Mouse (Mus musculus) myocyte (in vitro differentiated cells): Measurements from ENCODE around the gene Fbxo41.

Experiments used
- CEBPB ChIP-seq: IDR thresholded peaks from 2 replicates; pipeline ENCODE4 v1.6.1; 2011; ENCODE audit warnings: mild to moderate bottlenecking, moderate library complexity; ENCODE audit not compliant: poor library complexity, insufficient read depth, severe bottlenecking
- E2F4 ChIP-seq: IDR thresholded peaks from one replicate; pipeline ENCODE4 v1.6.1; 2011; ENCODE audit warnings: mild to moderate bottlenecking, control low read depth, moderate library complexity; ENCODE audit not compliant: insufficient read depth
- MAX ChIP-seq: IDR thresholded peaks from one replicate; pipeline ENCODE4 v1.6.1; 2011; ENCODE audit warnings: low read depth, mild to moderate bottlenecking, control low read depth
- MYOD1 ChIP-seq, 3 experiments: IDR thresholded peaks; one replicate each; pipeline ENCODE4 v1.6.1; 2011; ENCODE audit warnings: control low read depth in 2 of 3, low read depth in 2 of 3, mild to moderate bottlenecking in 2 of 3, moderate library complexity in 1 of 3; ENCODE audit not compliant: insufficient read length in 2 of 3, control insufficient read depth in 1 of 3
- MYOG ChIP-seq, 3 experiments: IDR thresholded peaks; one replicate each; pipeline ENCODE4 v1.6.1; 2011; ENCODE audit warnings: control low read depth in 2 of 3, low read depth in 2 of 3, mild to moderate bottlenecking in 2 of 3; ENCODE audit not compliant: insufficient read length in 2 of 3, control insufficient read depth in 1 of 3, insufficient read depth in 1 of 3
- POLR2A ChIP-seq: IDR thresholded peaks from one replicate; pipeline ENCODE4 v1.6.1; 2011; ENCODE audit warnings: low read depth, mild to moderate bottlenecking, control low read depth, moderate library complexity; ENCODE audit not compliant: insufficient read length
- POLR2AphosphoS2 ChIP-seq: IDR thresholded peaks from one replicate; pipeline ENCODE4 v1.6.1; 2011; ENCODE audit warnings: low read depth, control low read depth; ENCODE audit not compliant: insufficient read length
- REST ChIP-seq: IDR thresholded peaks from one replicate; pipeline ENCODE4 v1.6.1; 2011; ENCODE audit warnings: mild to moderate bottlenecking, control low read depth, moderate library complexity; ENCODE audit not compliant: insufficient read depth, insufficient read length
- SRF ChIP-seq: IDR thresholded peaks from one replicate; pipeline ENCODE4 v1.6.1; 2011; ENCODE audit warnings: low read depth; ENCODE audit not compliant: control insufficient read depth, insufficient read length
- TCF12 ChIP-seq: IDR thresholded peaks from one replicate; pipeline ENCODE4 v1.6.1; 2011; ENCODE audit warnings: mild to moderate bottlenecking, control low read depth; ENCODE audit not compliant: poor library complexity, insufficient read depth, severe bottlenecking
- TCF3 ChIP-seq: IDR thresholded peaks from one replicate; pipeline ENCODE4 v1.6.1; 2011; ENCODE audit warnings: low read depth, control low read depth; ENCODE audit not compliant: insufficient read length
- USF1 ChIP-seq: IDR thresholded peaks from one replicate; pipeline ENCODE4 v1.6.1; 2011; ENCODE audit warnings: low read depth, mild to moderate bottlenecking, control low read depth, moderate library complexity

DNA sequence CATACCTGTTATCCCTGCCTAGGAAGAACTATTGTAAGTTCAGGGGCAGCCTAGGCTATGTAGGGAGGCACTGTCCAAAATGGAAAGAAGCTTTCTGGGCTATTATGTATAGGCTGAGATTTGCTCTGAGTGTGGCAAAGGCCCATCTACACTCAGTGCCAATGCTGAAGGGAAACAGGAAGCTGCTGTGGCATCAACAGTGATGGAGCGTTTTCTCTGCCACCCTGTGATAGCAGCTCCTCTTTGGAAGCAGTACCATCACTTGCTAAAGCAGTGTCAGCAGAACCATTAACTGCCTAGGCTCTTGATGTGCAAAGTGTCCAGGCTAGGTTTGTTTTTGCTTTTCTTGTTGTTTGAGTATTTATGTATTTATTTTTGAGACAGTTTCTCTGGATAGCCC lies 66.6 kb downstream of the Fbxo41 start:
- no peak for TF ChIP-seq MAX
- no peak for TF ChIP-seq TCF12
- no peak for TF ChIP-seq SRF
- TF ChIP-seq MYOD1 (IDR thresholded peaks at IDR 0.05; ENCODE audit: control insufficient read depth in 1 of 3, insufficient read length in 2 of 3, low read depth in 2 of 3) = no peak
- TF ChIP-seq POLR2AphosphoS2 = no peak
- TF ChIP-seq USF1 = no peak
- TF ChIP-seq POLR2A = no peak
- TF ChIP-seq REST = no peak
- TF ChIP-seq E2F4 = no peak
- TF ChIP-seq CEBPB = no peak
- TF ChIP-seq MYOG (IDR thresholded peaks at IDR 0.05; ENCODE audit: control insufficient read depth in 1 of 3, insufficient read depth in 1 of 3, insufficient read length in 2 of 3, low read depth in 2 of 3) = no peak
- no peak for TF ChIP-seq TCF3
